Mouse (Mus musculus) liver, embryonic 12.5 days (tissue): ENCODE results near the gene Hydin. TPM values are rescaled to one million over a fixed set of nuclear protein-coding genes. Genes with fewer than 3 reads are reported as not detected.

Source experiments
- ATAC-seq: fragments of 200-750 bp; cut with Nextera tagmentation; 2 replicates; pipeline ENCODE4 v1.8.0; 2017; ENCODE audit warnings: moderate number of reproducible peaks, mild to moderate bottlenecking, moderate library complexity
- H3K27ac ChIP-seq: fragments of 300-500 bp; sonication (generic); 2 replicates; pipeline ENCODE4 v1.5.1; 2016; ENCODE audit warnings: mild to moderate bottlenecking
- H3K27me3 ChIP-seq: fragments of 300-500 bp; sonication (generic); replicated peaks from 2 replicates; pipeline ENCODE4 v1.6.1; 2016; ENCODE audit warnings: mild to moderate bottlenecking, moderate library complexity
- H3K36me3 ChIP-seq: fragments of 300-500 bp; sonication (generic); 2 replicates; pipeline ENCODE4 v1.6.1; 2016; ENCODE audit warnings: mild to moderate bottlenecking, moderate library complexity
- H3K4me1 ChIP-seq: fragments of 300-500 bp; sonication (generic); 2 replicates; pipeline ENCODE4 v1.6.1; 2016
- H3K4me2 ChIP-seq: fragments of 300-500 bp; sonication (generic); 2 replicates; pipeline ENCODE4 v1.6.1; 2016; ENCODE audit warnings: mild to moderate bottlenecking, moderate library complexity
- H3K4me3 ChIP-seq: fragments of 300-500 bp; sonication (generic); 2 replicates; pipeline ENCODE4 v1.5.1; 2016; ENCODE audit warnings: mild to moderate bottlenecking, moderate library complexity
- H3K9ac ChIP-seq: fragments of 300-500 bp; sonication (generic); 2 replicates; pipeline ENCODE4 v1.6.1; 2016; ENCODE audit warnings: mild to moderate bottlenecking, moderate library complexity
- H3K9me3 ChIP-seq: fragments of 300-500 bp; sonication (generic); replicated peaks from 2 replicates; pipeline ENCODE4 v1.6.1; 2016; ENCODE audit warnings: mild to moderate bottlenecking, moderate library complexity
- WGBS: fragments of 180-500 bp; shearing (Covaris S2); methylation state at CpG from one replicate; pipeline ENCODE4 v1.1.7; 2016; ENCODE audit not compliant: insufficient replicate concordance; 5-methylcytosine and 5-hydroxymethylcytosine counted together
- polyA plus RNA-seq: library from polyadenylated mRNA; unstranded; fragments of >200 nt; fragmentation: Nextera tagmentation; extraction: Ambion mirVana; gene quantifications from 2 replicates; pipeline ENCODE4 v1.2.1, GENCODE M21; 2016

Gene Hydin
- polyA plus RNA-seq, 1 experiment from 2014 or later = 0.06 TPM

DNA sequence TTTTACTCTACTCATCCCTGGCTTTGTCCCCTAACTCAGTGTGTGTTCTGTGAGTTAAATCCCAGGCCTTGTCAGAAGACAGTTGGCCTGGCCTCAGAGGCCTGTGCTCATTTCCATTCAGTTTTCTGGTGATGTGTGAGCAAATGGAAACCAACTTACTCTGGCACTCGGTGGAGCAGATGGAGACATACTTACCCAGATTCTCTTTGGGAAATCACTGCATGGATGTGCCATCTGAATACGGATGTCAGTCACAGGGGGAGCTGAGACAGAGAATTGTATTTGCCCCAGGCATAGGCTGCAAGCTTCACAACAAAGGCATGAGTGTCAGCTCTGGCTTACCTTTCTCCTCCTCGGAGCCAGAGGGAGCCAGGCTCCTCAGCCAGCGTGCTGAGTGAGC lies 359.7 kb downstream of the Hydin start:
- H3K27me3 ChIP-seq = no peaks in the 10 kb centered on the region
- no peak overlapping the region for H3K27ac ChIP-seq
- WGBS = 70% methylated on average over 4 of the region's 4 CpGs
- H3K4me3 ChIP-seq = no peak overlapping the region
- no peak for ATAC-seq
- H3K9ac ChIP-seq = no peak overlapping the region
- peaks cover 12% of the 10 kb centered on the region for H3K36me3 ChIP-seq
- no peaks in the 10 kb centered on the region for H3K9me3 ChIP-seq
- no peak overlapping the region for H3K4me2 ChIP-seq
- H3K4me1 ChIP-seq = peaks cover 15% of the 10 kb centered on the region

DNA sequence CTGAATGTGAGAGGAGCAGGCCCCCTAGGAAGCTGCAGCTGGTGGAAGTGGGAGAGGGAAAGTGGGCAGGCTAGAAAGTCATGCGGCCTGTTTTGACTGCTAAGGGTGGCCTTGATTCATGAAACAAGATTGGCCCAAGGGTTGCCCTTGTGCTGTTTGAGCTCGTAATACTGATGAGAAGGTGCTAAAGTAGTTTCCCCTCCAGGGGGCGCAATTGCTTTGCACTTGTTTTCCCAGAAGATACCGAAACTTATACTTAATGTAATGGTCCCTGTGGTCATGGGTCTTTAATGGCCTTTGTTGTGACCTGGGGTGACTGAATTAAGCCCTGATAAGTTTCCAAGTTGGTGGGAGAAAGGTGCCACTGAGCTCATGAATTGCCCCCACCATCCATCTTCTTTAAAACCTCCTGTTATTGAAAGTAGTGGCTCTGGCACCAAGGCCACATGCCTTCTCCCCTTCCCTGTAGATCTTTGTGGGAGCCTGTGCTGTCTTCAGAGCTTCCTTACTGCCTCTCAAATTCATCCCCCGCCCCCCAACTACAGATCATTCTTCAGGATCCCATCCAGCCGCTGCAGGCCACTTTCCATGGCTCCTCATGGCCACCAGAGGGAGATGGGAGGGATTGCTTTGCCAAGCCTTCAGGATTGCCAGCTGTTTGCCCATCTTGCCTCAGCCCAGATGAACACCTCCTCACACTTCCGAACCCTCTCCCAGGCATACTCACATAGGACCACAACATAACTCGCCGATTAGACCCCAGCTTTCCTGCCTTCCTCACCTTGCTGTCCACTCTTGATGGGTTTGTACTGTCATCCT lies 362.7 kb downstream of the Hydin start:
- peaks cover 39% of the 10 kb centered on the region for H3K36me3 ChIP-seq
- no peaks in the 10 kb centered on the region for H3K27me3 ChIP-seq
- no peak overlapping the region for H3K27ac ChIP-seq
- ATAC-seq = 0 out of 2 replicates have a peak, but pooled peaks have one; percentile 15
- no peak overlapping the region for H3K9ac ChIP-seq
- no peak overlapping the region for H3K4me2 ChIP-seq
- peaks cover 13% of the 10 kb centered on the region; the same call in 1 of the 2 replicates for H3K4me1 ChIP-seq
- WGBS = 69% methylated on average over 9 of the region's 9 CpGs
- no peaks in the 10 kb centered on the region for H3K9me3 ChIP-seq
- H3K4me3 ChIP-seq = no peak overlapping the region

DNA sequence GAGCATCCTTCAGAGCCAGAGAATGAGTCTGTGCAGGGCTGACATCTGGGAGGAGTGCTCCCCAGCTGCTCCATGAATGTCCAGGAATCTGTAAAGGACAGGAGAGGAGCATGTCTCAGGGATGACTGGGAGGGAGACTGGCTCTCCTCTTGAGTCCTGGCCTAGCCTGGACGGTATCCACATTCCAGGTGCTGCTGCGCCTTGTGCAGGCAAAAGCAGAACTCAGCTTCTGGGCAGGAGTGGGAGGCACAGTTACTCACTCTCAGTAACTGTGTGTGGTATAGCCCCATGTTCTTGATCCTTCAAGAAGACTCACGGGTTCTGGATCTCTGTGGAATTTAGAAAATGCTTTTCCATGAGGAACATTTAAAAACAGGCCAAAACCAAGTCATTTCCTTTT lies 363.3 kb downstream of the Hydin start:
- no peak overlapping the region for H3K27ac ChIP-seq
- no peaks in the 10 kb centered on the region for H3K27me3 ChIP-seq
- H3K9me3 ChIP-seq = no peaks in the 10 kb centered on the region
- no peak overlapping the region for H3K9ac ChIP-seq
- H3K36me3 ChIP-seq = peaks cover 45% of the 10 kb centered on the region
- no peak overlapping the region for H3K4me3 ChIP-seq
- no peak overlapping the region for H3K4me2 ChIP-seq
- H3K4me1 ChIP-seq = peaks cover 13% of the 10 kb centered on the region; the same call in 1 of the 2 replicates
- 87% methylated on average over 3 of the region's 3 CpGs for WGBS
- ATAC-seq = no peak

DNA sequence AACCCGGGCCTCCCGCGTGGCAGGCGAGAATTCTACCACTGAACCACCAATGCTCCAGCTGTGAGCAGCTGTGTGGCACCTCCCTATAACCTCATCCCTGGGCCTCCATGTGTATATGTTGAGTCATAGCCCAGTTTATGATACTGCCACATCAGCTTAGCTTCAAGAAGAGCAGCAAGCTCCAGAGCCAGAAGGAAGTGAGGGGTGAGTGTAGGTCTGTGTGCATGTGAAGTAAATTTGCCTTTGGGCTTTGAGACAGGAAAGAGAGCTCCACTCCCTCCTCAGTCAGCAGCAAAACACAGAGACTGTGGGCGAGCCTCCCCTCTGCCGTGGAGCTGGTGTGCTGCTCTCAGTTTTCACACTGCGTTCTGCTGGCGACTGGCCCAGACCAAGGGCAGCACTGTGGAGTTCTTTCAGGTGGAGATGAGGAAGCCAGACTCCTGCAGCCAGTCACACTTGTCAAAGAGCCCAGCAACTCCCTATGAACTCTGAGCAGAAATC lies 363.8 kb downstream of the Hydin start:
- H3K9me3 ChIP-seq = no peaks in the 10 kb centered on the region
- H3K4me3 ChIP-seq = no peak overlapping the region
- H3K27me3 ChIP-seq = no peaks in the 10 kb centered on the region
- peaks cover 13% of the 10 kb centered on the region; the same call in 1 of the 2 replicates for H3K4me1 ChIP-seq
- H3K27ac ChIP-seq = peak overlapping the region; percentile 45; the same call in 1 of the 2 replicates
- ATAC-seq = no peak
- peaks cover 50% of the 10 kb centered on the region for H3K36me3 ChIP-seq
- WGBS = 74% methylated on average over 8 of the region's 8 CpGs
- H3K9ac ChIP-seq = no peak overlapping the region
- no peak overlapping the region for H3K4me2 ChIP-seq

DNA sequence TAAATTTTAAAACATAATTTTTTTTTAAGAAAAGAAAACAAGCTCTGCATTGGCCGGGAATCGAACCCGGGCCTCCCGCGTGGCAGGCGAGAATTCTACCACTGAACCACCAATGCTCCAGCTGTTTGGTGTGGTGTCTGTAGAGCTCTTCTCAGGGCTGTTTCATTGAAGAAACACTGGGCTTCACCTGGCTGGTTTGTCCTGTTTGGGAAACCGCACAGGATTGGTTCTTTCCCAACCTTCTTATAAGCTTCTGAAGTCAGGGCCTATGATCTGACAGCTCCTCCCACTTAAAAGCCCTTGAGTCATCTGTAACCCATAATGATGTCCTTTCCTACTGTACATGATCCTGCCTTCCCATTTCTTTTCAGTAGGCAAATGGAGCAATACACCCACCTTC lies 364.4 kb downstream of the Hydin start:
- no peaks in the 10 kb centered on the region for H3K27me3 ChIP-seq
- H3K4me3 ChIP-seq = no peak overlapping the region
- no peak overlapping the region for H3K4me2 ChIP-seq
- peaks cover 56% of the 10 kb centered on the region for H3K36me3 ChIP-seq
- H3K27ac ChIP-seq = no peak overlapping the region
- H3K9ac ChIP-seq = 0 out of 2 replicates have a peak overlapping the region, but pooled peaks have one; percentile 7
- H3K4me1 ChIP-seq = peaks cover 13% of the 10 kb centered on the region; the same call in 1 of the 2 replicates
- no peak for ATAC-seq
- WGBS = 89% methylated on average over 7 of the region's 7 CpGs
- H3K9me3 ChIP-seq = no peaks in the 10 kb centered on the region

DNA sequence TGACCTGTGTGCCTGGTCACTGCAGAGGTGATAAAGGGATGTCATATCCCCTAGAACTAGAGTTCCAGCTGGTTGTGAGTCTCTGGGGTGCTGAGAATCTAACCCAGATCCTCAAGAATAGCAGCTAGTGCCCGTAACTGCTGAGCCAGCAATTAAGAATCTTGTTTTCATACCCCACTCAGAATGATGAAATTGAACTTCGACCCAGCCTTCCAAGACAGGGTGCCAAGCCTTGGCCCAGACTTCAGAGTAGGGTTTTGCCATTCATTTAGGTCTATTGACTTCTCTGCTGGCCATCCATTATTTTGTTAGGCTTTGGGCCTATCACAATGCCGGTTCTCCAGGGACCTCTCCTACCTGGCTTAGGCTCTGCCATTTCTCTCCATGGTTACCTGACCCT lies 367.0 kb downstream of the Hydin start:
- Histone ChIP-seq H3K4me1 (peaks cover 3% of the 10 kb centered on the region; the same call in 1 of the 2 replicates), H3K4me3 (no peak overlapping the region), H3K4me2 (no peak overlapping the region), H3K27ac (no peak overlapping the region), H3K9ac (no peak overlapping the region), H3K9me3 (no peaks in the 10 kb centered on the region), H3K27me3 (no peaks in the 10 kb centered on the region), H3K36me3 (peaks cover 82% of the 10 kb centered on the region)
- no peak for ATAC-seq
- WGBS = 82% methylated on average over 3 of the region's 3 CpGs

DNA sequence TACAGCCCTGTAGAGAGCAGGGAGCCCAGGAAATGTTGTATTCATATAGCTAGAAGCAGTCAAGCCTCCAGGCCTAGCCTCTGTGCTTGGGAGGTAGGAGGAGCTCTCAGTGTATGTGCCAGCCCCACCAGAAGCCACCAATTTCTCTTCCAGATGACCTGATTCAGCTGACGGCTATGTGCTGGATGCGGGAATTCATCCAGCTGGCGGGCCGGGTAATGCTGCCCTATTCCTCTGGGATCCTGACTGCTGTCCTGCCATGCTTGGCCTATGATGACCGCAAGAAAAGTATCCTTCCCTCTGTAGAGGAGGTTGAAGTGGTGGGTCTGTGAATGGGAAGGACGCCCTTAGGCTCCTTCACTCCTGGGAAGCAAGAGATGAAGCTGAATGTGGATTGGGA lies 369.4 kb downstream of the Hydin start:
- Histone ChIP-seq H3K9ac (no peak overlapping the region), H3K4me3 (no peak overlapping the region), H3K36me3 (peaks cover 93% of the 10 kb centered on the region), H3K27me3 (no peaks in the 10 kb centered on the region), H3K9me3 (no peaks in the 10 kb centered on the region), H3K27ac (no peak overlapping the region), H3K4me2 (no peak overlapping the region), H3K4me1 (no peaks in the 10 kb centered on the region)
- WGBS = 85% methylated on average over 6 of the region's 6 CpGs
- ATAC-seq = no peak

DNA sequence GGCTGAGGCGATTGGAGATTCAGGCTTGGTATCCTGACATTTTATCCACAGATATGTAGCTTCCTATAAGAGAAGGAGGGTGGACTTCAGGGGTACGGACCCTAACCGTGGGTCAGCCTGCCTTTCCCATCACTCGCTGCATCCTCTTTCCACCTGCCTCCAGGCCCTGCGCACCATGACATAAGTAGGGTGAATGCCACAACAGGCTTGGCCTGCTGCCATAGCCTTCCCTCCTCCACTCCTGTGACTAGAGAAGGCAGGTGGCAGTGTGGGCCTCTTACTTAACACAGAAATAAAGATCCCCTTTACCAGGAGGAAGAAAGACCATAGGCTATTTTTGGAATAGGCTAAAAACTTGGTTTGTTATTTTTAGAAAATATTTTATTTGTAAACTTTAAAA lies 375.6 kb downstream of the Hydin start:
- Histone ChIP-seq H3K4me3 (no peak overlapping the region), H3K4me1 (no peaks in the 10 kb centered on the region), H3K27me3 (no peaks in the 10 kb centered on the region), H3K9ac (no peak overlapping the region), H3K4me2 (no peak overlapping the region), H3K36me3 (peaks cover 71% of the 10 kb centered on the region), H3K27ac (no peak overlapping the region), H3K9me3 (no peaks in the 10 kb centered on the region)
- 85% methylated on average over 5 of the region's 5 CpGs for WGBS
- no peak for ATAC-seq

DNA sequence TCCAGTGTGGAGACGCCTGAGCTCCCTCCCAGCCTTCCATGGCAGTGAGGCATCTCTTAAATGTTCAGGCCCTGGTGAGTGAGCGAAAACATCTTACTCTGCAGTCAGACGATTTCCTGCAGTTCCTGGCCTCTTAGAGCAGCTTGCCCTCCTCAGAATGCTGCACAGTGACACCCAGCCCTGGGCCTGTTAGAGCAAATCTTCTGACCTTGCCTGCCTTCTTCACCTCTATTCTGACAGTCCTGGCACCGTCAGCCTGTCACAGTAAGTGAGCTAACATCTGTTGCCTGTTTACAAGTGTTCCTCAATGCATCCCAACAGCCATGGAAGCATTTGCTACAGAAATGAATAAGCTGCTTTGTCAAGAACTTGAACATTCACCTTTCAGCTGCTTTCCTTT lies 376.4 kb downstream of the Hydin start:
- WGBS = 75% methylated on average over 4 of the region's 4 CpGs
- no peak overlapping the region for H3K4me3 ChIP-seq
- no peaks in the 10 kb centered on the region for H3K27me3 ChIP-seq
- H3K36me3 ChIP-seq = peaks cover 62% of the 10 kb centered on the region
- no peaks in the 10 kb centered on the region for H3K9me3 ChIP-seq
- ATAC-seq = no peak
- H3K4me2 ChIP-seq = no peak overlapping the region
- no peak overlapping the region for H3K9ac ChIP-seq
- H3K4me1 ChIP-seq = no peaks in the 10 kb centered on the region
- H3K27ac ChIP-seq = no peak overlapping the region

DNA sequence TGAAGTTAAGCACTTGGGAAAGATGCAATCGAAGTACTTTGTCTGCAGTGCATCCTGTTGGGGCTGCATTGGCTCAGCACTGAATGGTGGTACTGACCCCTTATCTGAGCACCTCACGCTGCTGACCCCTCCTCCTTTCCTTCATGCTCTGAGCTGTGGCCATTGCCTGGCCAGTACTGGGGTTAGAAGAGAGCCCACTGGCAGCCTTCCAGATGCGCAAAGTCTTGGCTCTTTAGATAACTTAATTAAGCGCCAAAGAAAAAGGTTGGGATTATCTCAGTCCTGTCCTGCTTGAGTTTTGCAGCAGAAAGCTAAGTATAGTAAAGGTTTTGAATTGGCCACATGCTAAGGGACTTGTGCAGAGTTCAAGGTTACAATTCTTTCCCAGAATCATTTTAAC lies 377.6 kb downstream of the Hydin start:
- no peaks in the 10 kb centered on the region for H3K27me3 ChIP-seq
- H3K36me3 ChIP-seq = peaks cover 59% of the 10 kb centered on the region
- no peak for ATAC-seq
- no peak overlapping the region for H3K4me3 ChIP-seq
- H3K9ac ChIP-seq = no peak overlapping the region
- no peaks in the 10 kb centered on the region for H3K4me1 ChIP-seq
- no peak overlapping the region for H3K4me2 ChIP-seq
- WGBS = 75% methylated on average over 4 of the region's 4 CpGs
- no peaks in the 10 kb centered on the region for H3K9me3 ChIP-seq
- no peak overlapping the region for H3K27ac ChIP-seq

DNA sequence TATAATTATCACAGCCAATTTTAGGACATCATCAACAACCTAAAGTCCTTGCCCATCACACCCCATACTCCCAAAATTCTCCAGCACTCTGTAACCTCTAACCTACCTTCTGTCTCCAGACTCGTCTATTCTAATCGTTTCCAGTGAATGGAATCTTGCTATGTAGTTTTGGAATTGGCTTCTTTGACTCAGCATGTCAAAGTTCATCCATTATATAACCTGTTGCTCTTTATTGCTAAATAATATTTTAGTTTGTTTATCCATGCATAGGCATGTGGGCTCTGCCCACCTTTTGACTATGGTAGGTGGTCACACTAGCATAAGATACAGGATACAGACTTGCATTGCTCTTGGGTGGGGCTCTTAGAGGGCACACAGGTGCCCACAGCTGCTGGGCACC lies 378.1 kb downstream of the Hydin start:
- no peak for ATAC-seq
- H3K27me3 ChIP-seq = no peaks in the 10 kb centered on the region
- no peak overlapping the region for H3K27ac ChIP-seq
- H3K36me3 ChIP-seq = peaks cover 59% of the 10 kb centered on the region
- no peak overlapping the region for H3K9ac ChIP-seq
- no peak overlapping the region for H3K4me2 ChIP-seq
- H3K4me1 ChIP-seq = no peaks in the 10 kb centered on the region
- H3K4me3 ChIP-seq = no peak overlapping the region
- WGBS = 87% methylated on average over 2 of the region's 2 CpGs
- H3K9me3 ChIP-seq = no peaks in the 10 kb centered on the region

DNA sequence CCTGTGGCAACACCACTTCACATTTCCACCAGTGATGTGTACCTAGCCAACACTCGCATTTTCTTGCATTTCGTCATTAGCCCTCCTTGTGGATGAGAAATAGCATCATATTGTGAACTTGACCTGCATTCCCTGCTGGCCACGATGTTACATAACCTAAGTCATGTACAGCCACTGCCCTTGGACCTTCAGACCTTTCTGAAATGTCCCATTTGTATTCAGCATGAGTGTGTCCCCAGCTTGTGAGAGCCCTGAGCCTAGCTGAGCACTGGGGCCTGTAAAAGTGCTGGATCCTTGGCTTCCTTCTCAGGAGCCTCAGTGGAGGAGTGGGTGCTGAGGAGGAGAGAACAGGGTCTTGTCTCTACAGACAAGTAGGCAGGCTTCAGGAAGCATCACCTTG lies 378.6 kb downstream of the Hydin start:
- WGBS = 81% methylated on average over 3 of the region's 3 CpGs
- no peak for ATAC-seq

More for the DNA sequence above, 378.6 kb downstream of the Hydin start:
- Histone ChIP-seq H3K4me1 (no peaks in the 10 kb centered on the region), H3K27me3 (no peaks in the 10 kb centered on the region), H3K4me2 (no peak overlapping the region), H3K27ac (no peak overlapping the region), H3K4me3 (no peak overlapping the region), H3K9ac (no peak overlapping the region), H3K36me3 (peaks cover 58% of the 10 kb centered on the region), H3K9me3 (no peaks in the 10 kb centered on the region)
